Mouse (Mus musculus) cerebellum, adult 2 months (tissue): Measurements from ENCODE around the gene Bbs5. TPM values are rescaled to one million over a fixed set of nuclear protein-coding genes. Genes with fewer than 3 reads are reported as not detected.

Experiments used
- DNase-seq, 2 experiments: peaks; one replicate each; pipeline ENCODE4 v3.0.0; 2021
- H3K27ac ChIP-seq: fragments of 200-500 bp; 2 replicates; pipeline ENCODE4 v1.5.1; 2012; ENCODE audit warnings: low read length, control low read depth, inconsistent platforms; ENCODE audit not compliant: insufficient read depth
- H3K27me3 ChIP-seq: fragments of 200-500 bp; 2 replicates; pipeline ENCODE4 v1.6.1; 2012; ENCODE audit warnings: inconsistent platforms, mild to moderate bottlenecking, low read length, moderate library complexity; ENCODE audit not compliant: control insufficient read depth, insufficient read depth
- H3K4me1 ChIP-seq: fragments of 200-500 bp; 2 replicates; pipeline ENCODE4 v1.6.1; 2011; ENCODE audit warnings: low read length; ENCODE audit not compliant: control insufficient read depth, insufficient read depth
- H3K4me3 ChIP-seq: fragments of 200-500 bp; replicated peaks from 2 replicates; pipeline ENCODE3; 2011; ENCODE audit warnings: mild to moderate bottlenecking, low read depth, low read length, control low read depth; ENCODE audit not compliant: insufficient read depth
- CTCF ChIP-seq: fragments of 200-500 bp; IDR thresholded peaks from 2 replicates; pipeline ENCODE4 v1.5.1; 2011; ENCODE audit warnings: low read depth, mild to moderate bottlenecking, control low read depth, low read length, moderate library complexity, borderline replicate concordance; ENCODE audit not compliant: insufficient read depth
- POLR2A ChIP-seq: fragments of 200-500 bp; IDR thresholded peaks from 2 replicates; pipeline ENCODE4 v1.6.1; 2011; ENCODE audit warnings: low read length, control low read depth, borderline replicate concordance; ENCODE audit not compliant: insufficient read depth
- WGBS: fragments of 180-500 bp; shearing (Covaris S2); methylation state at CpG from one replicate; pipeline ENCODE4 v1.1.7; 2018; 5-methylcytosine and 5-hydroxymethylcytosine counted together
- polyA plus RNA-seq: library from polyadenylated mRNA; depleted of rRNA; stranded (reverse); fragments of >200 nt; gene quantifications from 2 replicates; pipeline ENCODE4 v1.2.3, GENCODE M21; 2012; rRNA removed

The Bbs5 gene
- polyA plus RNA-seq: 21.3 and 23.2 TPM in 2 replicates

GRCm38 (mm10) chr2:69646726-69647490 is at the start of gene Bbs5:
Gene Bbs5 (plus strand): TSS chr2:69647171.
- H3K27me3 ChIP-seq: no peaks in the 10 kb centered on the region
- no peak within 1 kb of the TSS for H3K27ac ChIP-seq
- WGBS: 3% methylated on average over 43 of the region's 43 CpGs
- no peaks in the 10 kb centered on the region for H3K4me1 ChIP-seq
- no peak for TF ChIP-seq CTCF
- peak; percentile 75; the same call in 1 of the 2 replicates for TF ChIP-seq POLR2A
- peak within 1 kb of the TSS; percentile 94 for H3K4me3 ChIP-seq
- peak; percentile 95 for DNase-seq

GRCm38 (mm10) chr2:69603726-69604393 is 43.1 kb upstream of the Bbs5 start:
- DNase-seq: no peak
- no peak overlapping the region for H3K27ac ChIP-seq
- H3K4me1 ChIP-seq: no peaks in the 10 kb centered on the region
- WGBS: 91% methylated on average over 7 of the region's 7 CpGs
- H3K27me3 ChIP-seq: no peaks in the 10 kb centered on the region
- TF ChIP-seq POLR2A (no peak), CTCF (no peak)
- H3K4me3 ChIP-seq: no peak overlapping the region

- WGBS: 92% methylated on average over 3 of the region's 3 CpGs
Measured at GRCm38 (mm10) chr2:69606621-69607020, 40.4 kb upstream of the Bbs5 start.

GRCm38 (mm10) chr2:69612237-69612636 is 34.7 kb upstream of the Bbs5 start:
- Histone ChIP-seq H3K27me3 (no peaks in the 10 kb centered on the region), H3K4me1 (no peaks in the 10 kb centered on the region), H3K27ac (no peak overlapping the region), H3K4me3 (no peak overlapping the region)
- DNase-seq: no peak
- 16% methylated on average over 10 of the region's 10 CpGs for WGBS
- no peak for TF ChIP-seq POLR2A
- TF ChIP-seq CTCF: no peak

More at GRCm38 (mm10) chr2:69606621-69607020, 40.4 kb upstream of the Bbs5 start:
- TF ChIP-seq CTCF (no peak), POLR2A (no peak)
- Histone ChIP-seq H3K27me3 (no peaks in the 10 kb centered on the region), H3K27ac (no peak overlapping the region), H3K4me3 (no peak overlapping the region), H3K4me1 (no peaks in the 10 kb centered on the region)
- DNase-seq: no peak

GRCm38 (mm10) chr2:69612716-69613115 is 34.3 kb upstream of the Bbs5 start:
- WGBS: 70% methylated on average over 9 of the region's 9 CpGs

GRCm38 (mm10) chr2:69613237-69613636 is 33.7 kb upstream of the Bbs5 start:
- WGBS: 81% methylated on average over 4 of the region's 4 CpGs
- no peak for TF ChIP-seq CTCF
- no peak for TF ChIP-seq POLR2A

More at GRCm38 (mm10) chr2:69612716-69613115, 34.3 kb upstream of the Bbs5 start:
- Histone ChIP-seq H3K4me1 (no peaks in the 10 kb centered on the region), H3K4me3 (no peak overlapping the region), H3K27me3 (no peaks in the 10 kb centered on the region), H3K27ac (no peak overlapping the region)
- no peak for DNase-seq
- TF ChIP-seq CTCF (no peak), POLR2A (no peak)

GRCm38 (mm10) chr2:69618336-69618735 is 28.6 kb upstream of the Bbs5 start:
- Histone ChIP-seq H3K27ac (no peak overlapping the region), H3K27me3 (no peaks in the 10 kb centered on the region), H3K4me3 (no peak overlapping the region), H3K4me1 (no peaks in the 10 kb centered on the region)
- no peak for DNase-seq
- TF ChIP-seq POLR2A: no peak
- TF ChIP-seq CTCF: no peak

More at GRCm38 (mm10) chr2:69613237-69613636, 33.7 kb upstream of the Bbs5 start:
- Histone ChIP-seq H3K4me1 (no peaks in the 10 kb centered on the region), H3K4me3 (no peak overlapping the region), H3K27ac (no peak overlapping the region), H3K27me3 (no peaks in the 10 kb centered on the region)
- no peak for DNase-seq

- H3K27me3 ChIP-seq: no peaks in the 10 kb centered on the region
- TF ChIP-seq CTCF: no peak
- no peak for TF ChIP-seq POLR2A
- no peak for DNase-seq
- no peak overlapping the region for H3K27ac ChIP-seq
- no peak overlapping the region for H3K4me3 ChIP-seq
- no peaks in the 10 kb centered on the region for H3K4me1 ChIP-seq
Measured at GRCm38 (mm10) chr2:69619286-69619685, 27.7 kb upstream of the Bbs5 start.
